Mouse (Mus musculus): Measurements from ENCODE around the gene Olfr1450. TPM values are rescaled to one million over a fixed set of nuclear protein-coding genes. Genes with fewer than 3 reads are reported as not detected.
"Not testable (repeated sequence)": the region's sequence is repeated elsewhere in the genome, so short reads cannot be mapped to it uniquely, and the experiment has no call there.

Olfr1450 gene
- not detected in 2 replicates for polyA plus RNA-seq (2011; ENCODE audit: insufficient read length, low read depth, missing spikeins)

DNA sequence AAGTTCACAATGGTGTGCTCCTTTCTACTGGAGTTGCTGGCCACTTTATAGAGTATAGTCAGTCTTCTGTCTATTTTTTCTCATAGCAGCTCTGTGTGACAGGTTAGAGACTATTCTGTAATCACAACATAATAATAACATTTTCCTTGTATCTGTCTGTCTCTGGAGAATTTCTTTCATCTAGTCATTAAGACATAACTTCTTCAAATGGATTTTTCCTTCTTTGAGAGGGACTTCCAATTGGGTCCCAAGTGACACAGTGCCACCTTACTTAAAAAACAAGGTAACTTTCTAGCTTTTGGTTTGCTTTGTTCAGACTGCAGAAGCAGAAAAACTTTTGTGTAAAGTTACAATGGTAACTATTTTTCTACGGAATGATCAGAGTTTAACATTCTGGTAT, at the start of gene Olfr1450:
Olfr1450 (plus strand) TSS at position 301 of the 400 bp plus-strand sequence.
- Histone ChIP-seq H3K4me1 (ENCODE audit: control insufficient read depth, insufficient read depth, low read length) (no peaks in the 10 kb centered on the region), H3K27ac (ENCODE audit: insufficient read depth, low read length) (no peak within 1 kb of the TSS), H3K4me3 (ENCODE audit: insufficient read depth, low read length) (no peak within 1 kb of the TSS)
- no peak for TF ChIP-seq POLR2A (IDR thresholded peaks at IDR 0.05; ENCODE audit: low read depth, low read length)
- no peak for TF ChIP-seq CTCF (IDR thresholded peaks at IDR 0.05; ENCODE audit: borderline replicate concordance, insufficient read depth, low read length)

DNA sequence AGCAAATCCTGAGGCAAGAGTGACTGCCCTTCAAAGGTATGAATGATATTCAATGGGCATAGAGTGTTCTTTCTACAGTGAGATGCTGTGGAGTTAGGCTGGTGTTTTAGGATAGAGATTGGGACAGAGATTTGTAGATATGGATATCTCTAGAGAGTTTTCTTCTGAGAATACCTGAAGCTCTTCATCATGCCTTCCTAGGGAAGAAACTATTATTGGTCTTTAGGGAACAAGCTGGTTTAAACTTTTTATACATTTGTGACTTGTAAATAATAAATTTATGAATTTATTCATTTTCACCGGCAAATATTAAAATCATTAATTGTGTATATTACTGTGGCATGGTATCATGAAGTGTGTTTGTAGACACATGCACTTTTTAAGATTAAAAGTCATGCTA, 46.4 kb upstream of the Olfr1450 start, which contains the start of gene Olfr1447:
Olfr1447 (minus strand) TSS at position 101 of the 400 bp plus-strand sequence.
- H3K4me1 ChIP-seq (ENCODE audit: control insufficient read depth, insufficient read depth, low read length): no peaks in the 10 kb centered on the region
- H3K4me3 ChIP-seq (ENCODE audit: insufficient read depth, low read length): no peak within 1 kb of the TSS
- no peak within 1 kb of the TSS for H3K27ac ChIP-seq (ENCODE audit: insufficient read depth, low read length)
- TF ChIP-seq POLR2A (IDR thresholded peaks at IDR 0.05; ENCODE audit: low read depth, low read length): no peak
- TF ChIP-seq CTCF (IDR thresholded peaks at IDR 0.05; ENCODE audit: borderline replicate concordance, insufficient read depth, low read length): no peak

GRCm38 (mm10) chr19:12924319-12924718, 25.7 kb upstream of the Olfr1450 start, which contains the start of gene Olfr1448:
Gene Olfr1448 (minus strand): TSS chr19:12924419.
- TF ChIP-seq CTCF (IDR thresholded peaks at IDR 0.05; ENCODE audit: borderline replicate concordance, insufficient read depth, low read length): no peak
- no peak for TF ChIP-seq POLR2A (IDR thresholded peaks at IDR 0.05; ENCODE audit: low read depth, low read length)
- Histone ChIP-seq H3K4me1 (ENCODE audit: control insufficient read depth, insufficient read depth, low read length) (no peaks in the 10 kb centered on the region), H3K4me3 (ENCODE audit: insufficient read depth, low read length) (no peak within 1 kb of the TSS), H3K27ac (ENCODE audit: insufficient read depth, low read length) (no peak within 1 kb of the TSS)

DNA sequence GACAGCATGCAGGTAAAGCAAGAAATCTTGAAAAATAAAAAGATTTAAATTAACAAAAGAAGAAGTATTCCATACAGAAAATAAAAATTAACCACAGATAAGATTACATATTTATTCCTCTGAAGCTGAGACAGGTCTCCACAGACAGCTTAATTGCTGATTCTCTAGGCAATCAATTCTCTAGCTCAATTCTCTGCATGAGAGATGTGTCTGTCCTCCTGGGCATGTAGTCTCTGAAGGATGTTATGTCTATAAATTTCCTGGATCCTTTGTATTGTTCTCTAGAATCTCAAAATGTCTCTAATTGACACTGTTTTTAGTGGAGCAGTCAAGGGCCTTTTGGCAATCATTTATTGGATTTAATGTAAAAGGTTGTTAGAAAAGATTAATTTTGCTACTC, 19.5 kb upstream of the Olfr1450 start, which contains the start of gene Olfr1449:
Olfr1449 (plus strand) TSS at position 301 of the 400 bp plus-strand sequence.
- no peak within 1 kb of the TSS for H3K4me3 ChIP-seq (ENCODE audit: insufficient read depth, low read length)
- TF ChIP-seq POLR2A (IDR thresholded peaks at IDR 0.05; ENCODE audit: low read depth, low read length) (no peak), CTCF (IDR thresholded peaks at IDR 0.05; ENCODE audit: borderline replicate concordance, insufficient read depth, low read length) (no peak)
- no peak within 1 kb of the TSS for H3K27ac ChIP-seq (ENCODE audit: insufficient read depth, low read length)
- no peaks in the 10 kb centered on the region for H3K4me1 ChIP-seq (ENCODE audit: control insufficient read depth, insufficient read depth, low read length)

GRCm38 (mm10) chr19:12970082-12970481, 20.0 kb downstream of the Olfr1450 start:
- H3K4me1 ChIP-seq (ENCODE audit: control insufficient read depth, insufficient read depth, low read length); H3K27ac ChIP-seq (ENCODE audit: insufficient read depth, low read length); H3K4me3 ChIP-seq (ENCODE audit: insufficient read depth, low read length): not testable (repeated sequence)

- not testable (repeated sequence) for H3K4me3 ChIP-seq (ENCODE audit: insufficient read depth, low read length); H3K27ac ChIP-seq (ENCODE audit: insufficient read depth, low read length); H3K4me1 ChIP-seq (ENCODE audit: control insufficient read depth, insufficient read depth, low read length)
Observed at GRCm38 (mm10) chr19:12992316-12992715, 42.3 kb downstream of the Olfr1450 start.

DNA sequence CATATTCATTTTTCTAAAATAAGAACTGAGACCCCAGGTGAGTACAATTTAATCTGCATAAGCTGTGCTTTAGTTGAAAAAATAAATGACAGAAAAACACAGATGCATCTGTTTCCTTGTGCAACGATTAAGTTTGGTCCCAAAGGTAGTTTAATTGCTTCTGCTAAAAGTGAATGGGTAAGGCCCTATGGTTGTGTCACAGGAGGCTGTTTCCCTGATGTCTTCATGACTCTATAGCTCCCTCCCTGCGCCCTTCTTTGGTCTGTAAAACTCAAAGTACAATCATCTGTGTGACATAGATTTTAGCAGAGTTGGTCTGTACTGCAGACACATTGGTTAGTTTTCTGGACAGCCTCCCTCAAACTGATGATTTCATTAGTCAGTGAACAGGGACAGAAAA, 44.7 kb downstream of the Olfr1450 start, which contains the start of gene Olfr1451:
Olfr1451 (plus strand) TSS at position 301 of the 400 bp plus-strand sequence.
- no peak within 1 kb of the TSS for H3K27ac ChIP-seq (ENCODE audit: insufficient read depth, low read length)
- H3K4me1 ChIP-seq (ENCODE audit: control insufficient read depth, insufficient read depth, low read length): no peaks in the 10 kb centered on the region
- no peak within 1 kb of the TSS for H3K4me3 ChIP-seq (ENCODE audit: insufficient read depth, low read length)
- no peak for TF ChIP-seq POLR2A (IDR thresholded peaks at IDR 0.05; ENCODE audit: low read depth, low read length)
- TF ChIP-seq CTCF (IDR thresholded peaks at IDR 0.05; ENCODE audit: borderline replicate concordance, insufficient read depth, low read length): no peak

Other genes with a start within 250 kb of the Olfr1450 start
- gene Cntf, start 184.6 kb upstream of the Olfr1450 start, polyA plus RNA-seq (2011; ENCODE audit: insufficient read length, low read depth, missing spikeins): 2.9 and 6.0 TPM in 2 replicates
- gene Zfp91, start 154.1 kb upstream of the Olfr1450 start, polyA plus RNA-seq (2011; ENCODE audit: insufficient read length, low read depth, missing spikeins): 69.4 and 85.8 TPM in 2 replicates
- 0.38 and 0.83 TPM in 2 replicates for gene Lpxn, start 154.1 kb upstream of the Olfr1450 start, polyA plus RNA-seq (2011; ENCODE audit: insufficient read length, low read depth, missing spikeins)
- gene Gm5244, start 103.6 kb upstream of the Olfr1450 start, polyA plus RNA-seq (2011; ENCODE audit: insufficient read length, low read depth, missing spikeins): not detected in 2 replicates
- not detected in 2 replicates for gene Olfr1444, start 93.0 kb upstream of the Olfr1450 start, polyA plus RNA-seq (2011; ENCODE audit: insufficient read length, low read depth, missing spikeins)
- gene Olfr1445, start 66.4 kb upstream of the Olfr1450 start, polyA plus RNA-seq (2011; ENCODE audit: insufficient read length, low read depth, missing spikeins): not detected in 2 replicates
- gene Olfr1446, start 56.7 kb upstream of the Olfr1450 start, polyA plus RNA-seq (2011; ENCODE audit: insufficient read length, low read depth, missing spikeins): not detected in 2 replicates
- gene Olfr1447, start 46.5 kb upstream of the Olfr1450 start, polyA plus RNA-seq (2011; ENCODE audit: insufficient read length, low read depth, missing spikeins): not detected in 2 replicates
- gene Olfr1448, start 25.8 kb upstream of the Olfr1450 start, polyA plus RNA-seq (2011; ENCODE audit: insufficient read length, low read depth, missing spikeins): not detected in 2 replicates
- not detected in 2 replicates for gene Olfr1449, start 19.4 kb upstream of the Olfr1450 start, polyA plus RNA-seq (2011; ENCODE audit: insufficient read length, low read depth, missing spikeins)
- not detected in 2 replicates for gene Olfr1451, start 44.8 kb downstream of the Olfr1450 start, polyA plus RNA-seq (2011; ENCODE audit: insufficient read length, low read depth, missing spikeins)
- gene Olfr1453, start 78.1 kb downstream of the Olfr1450 start, polyA plus RNA-seq (2011; ENCODE audit: insufficient read length, low read depth, missing spikeins): not detected in 2 replicates
- gene Olfr1454, start 110.4 kb downstream of the Olfr1450 start, polyA plus RNA-seq (2011; ENCODE audit: insufficient read length, low read depth, missing spikeins): not detected in 2 replicates
- not detected in 2 replicates for gene Olfr1457, start 147.6 kb downstream of the Olfr1450 start, polyA plus RNA-seq (2011; ENCODE audit: insufficient read length, low read depth, missing spikeins)
- not detected in 2 replicates for gene Olfr1458, start 156.5 kb downstream of the Olfr1450 start, polyA plus RNA-seq (2011; ENCODE audit: insufficient read length, low read depth, missing spikeins)
- gene Olfr1459, start 199.3 kb downstream of the Olfr1450 start, polyA plus RNA-seq (2011; ENCODE audit: insufficient read length, low read depth, missing spikeins): 0.07 TPM in 1 of 2 replicates, not detected in the other
- not detected in 2 replicates for gene Olfr1461, start 212.7 kb downstream of the Olfr1450 start, polyA plus RNA-seq (2011; ENCODE audit: insufficient read length, low read depth, missing spikeins)
- not detected in 2 replicates for gene Olfr1462, start 235.5 kb downstream of the Olfr1450 start, polyA plus RNA-seq (2011; ENCODE audit: insufficient read length, low read depth, missing spikeins)